Mouse (Mus musculus) CH12.LX (cell line): ENCODE results near the gene Fam198a. TPM values are rescaled to one million over a fixed set of nuclear protein-coding genes. Genes with fewer than 3 reads are reported as not detected.

Experiments used
- DNase-seq: peaks from one replicate; pipeline ENCODE4 v3.0.0-alpha.2; 2013; ENCODE audit errors: extremely low read depth
- H3K27ac ChIP-seq: 2 replicates; pipeline ENCODE4 v1.5.1; 2012; ENCODE audit warnings: low read depth, mild to moderate bottlenecking, control low read depth, moderate library complexity; ENCODE audit not compliant: insufficient read depth
- H3K27me3 ChIP-seq: replicated peaks from 2 replicates; pipeline ENCODE3; 2012; ENCODE audit warnings: inconsistent platforms
- H3K36me3 ChIP-seq, 2 experiments: replicated peaks in 1 of 2; 2 replicates each; pipeline versions ENCODE3 to v1.6.1; 2012; ENCODE audit warnings: inconsistent platforms in 1 of 2, low read length in 1 of 2, mild to moderate bottlenecking in 1 of 2, mixed read lengths in 1 of 2, moderate library complexity in 1 of 2; ENCODE audit not compliant: control insufficient read depth in 1 of 2, insufficient read depth in 1 of 2
- H3K4me1 ChIP-seq, 2 experiments: 2 replicates each; pipeline ENCODE4 v1.6.1; 2012; ENCODE audit warnings: inconsistent platforms in 1 of 2, moderate library complexity in 1 of 2; ENCODE audit not compliant: insufficient read depth in 2 of 2, control insufficient read depth in 1 of 2
- H3K4me2 ChIP-seq: 2 replicates; pipeline ENCODE4 v1.6.1; 2012; ENCODE audit warnings: low read depth, mild to moderate bottlenecking, control low read depth; ENCODE audit not compliant: poor library complexity, insufficient read depth, severe bottlenecking
- H3K4me3 ChIP-seq, 3 experiments: fragments of 150-350 bp in 1 of 3; sonication (generic) in 1 of 3; replicated peaks in 1 of 3; 2 replicates each; pipeline versions ENCODE3 to v1.5.1; 2011 to 2012; ENCODE audit warnings: low read depth in 2 of 3, low read length in 2 of 3, mild to moderate bottlenecking in 2 of 3, moderate library complexity in 2 of 3, control low read depth in 1 of 3, improper control_type of control experiment in 1 of 3, inconsistent platforms in 1 of 3, mixed read lengths in 1 of 3; ENCODE audit not compliant: poor library complexity in 1 of 3
- H3K79me2 ChIP-seq: replicated peaks from 2 replicates; pipeline ENCODE4 v1.6.1; 2012; ENCODE audit warnings: mild to moderate bottlenecking, moderate library complexity; ENCODE audit not compliant: control insufficient read depth, poor library complexity, insufficient read depth, severe bottlenecking; ENCODE audit errors: extremely low read depth
- H3K9ac ChIP-seq: 2 replicates; pipeline ENCODE4 v1.6.1; 2012; ENCODE audit warnings: low read depth, mild to moderate bottlenecking, control low read depth, moderate library complexity; ENCODE audit not compliant: insufficient read depth
- H3K9me3 ChIP-seq: replicated peaks from 2 replicates; pipeline ENCODE3; 2012; ENCODE audit warnings: low read length, inconsistent platforms, mixed read lengths
- BHLHE40 ChIP-seq: IDR thresholded peaks from 2 replicates; pipeline ENCODE4 v1.6.1; 2011; ENCODE audit warnings: mild to moderate bottlenecking, low read depth, low read length, improper control_type of control experiment
- CHD1 ChIP-seq: IDR thresholded peaks from 2 replicates; pipeline ENCODE4 v1.6.1; 2012; ENCODE audit warnings: low read depth, low read length, improper control_type of control experiment, inconsistent platforms
- CTCF ChIP-seq, 2 experiments: IDR thresholded peaks in 1 of 2; conservative IDR thresholded peaks in 1 of 2; 2 replicates each; pipeline ENCODE4 v1.5.1; 2011 to 2012; ENCODE audit warnings: low read depth in 2 of 2, low read length in 2 of 2, improper control_type of control experiment in 1 of 2, inconsistent platforms in 1 of 2, mild to moderate bottlenecking in 1 of 2, moderate library complexity in 1 of 2
- ELF1 ChIP-seq: IDR thresholded peaks from 2 replicates; pipeline ENCODE4 v1.6.1; 2014; ENCODE audit warnings: low read depth, mild to moderate bottlenecking, inconsistent platforms, low read length, improper control_type of control experiment
- EP300 ChIP-seq: IDR thresholded peaks from 2 replicates; pipeline ENCODE4 v1.6.1; 2011; ENCODE audit warnings: low read length, improper control_type of control experiment
- GABPA ChIP-seq: IDR thresholded peaks from 2 replicates; pipeline ENCODE4 v1.6.1; 2012; ENCODE audit warnings: low read depth, low read length, improper control_type of control experiment, inconsistent platforms; ENCODE audit not compliant: insufficient replicate concordance
- HCFC1 ChIP-seq: IDR thresholded peaks from 2 replicates; pipeline ENCODE4 v1.6.1; 2012; ENCODE audit warnings: low read depth, mild to moderate bottlenecking, inconsistent platforms, low read length, improper control_type of control experiment
- IRF4 ChIP-seq: IDR thresholded peaks from 2 replicates; pipeline ENCODE4 v1.6.1; 2014; ENCODE audit warnings: low read depth, mild to moderate bottlenecking, inconsistent platforms, low read length, improper control_type of control experiment
- MAFK ChIP-seq: IDR thresholded peaks from 2 replicates; pipeline ENCODE4 v1.6.1; 2011; ENCODE audit warnings: low read length, improper control_type of control experiment; ENCODE audit not compliant: insufficient replicate concordance
- MAX ChIP-seq: IDR thresholded peaks from 2 replicates; pipeline ENCODE4 v1.6.1; 2011; ENCODE audit warnings: low read length, improper control_type of control experiment
- MAZ ChIP-seq: IDR thresholded peaks from 2 replicates; pipeline ENCODE4 v1.6.1; 2012; ENCODE audit warnings: low read depth, mild to moderate bottlenecking, inconsistent platforms, low read length, improper control_type of control experiment, moderate library complexity
- MXI1 ChIP-seq: IDR thresholded peaks from 2 replicates; pipeline ENCODE4 v1.6.1; 2011; ENCODE audit warnings: mild to moderate bottlenecking, low read depth, low read length, improper control_type of control experiment
- MYC ChIP-seq: IDR thresholded peaks from 2 replicates; pipeline ENCODE4 v1.6.1; 2011; ENCODE audit warnings: low read depth, mild to moderate bottlenecking, improper control_type of control experiment, low read length
- NELFE ChIP-seq: IDR thresholded peaks from 2 replicates; pipeline ENCODE4 v1.6.1; 2011; ENCODE audit warnings: low read depth, low read length, improper control_type of control experiment
- NRF1 ChIP-seq: IDR thresholded peaks from 2 replicates; pipeline ENCODE4 v1.6.1; 2014; ENCODE audit warnings: low read depth, mild to moderate bottlenecking, inconsistent platforms, low read length, improper control_type of control experiment, moderate library complexity
- POLR2A ChIP-seq: IDR thresholded peaks from 2 replicates; pipeline ENCODE4 v1.6.1; 2011; ENCODE audit warnings: low read depth, mild to moderate bottlenecking, improper control_type of control experiment, low read length
- POLR2AphosphoS2 ChIP-seq: IDR thresholded peaks from 2 replicates; pipeline ENCODE4 v1.6.1; 2011; ENCODE audit warnings: low read depth, low read length, improper control_type of control experiment
- RAD21 ChIP-seq: IDR thresholded peaks from 2 replicates; pipeline ENCODE4 v1.6.1; 2011; ENCODE audit warnings: low read depth, mild to moderate bottlenecking, low read length, improper control_type of control experiment, moderate library complexity
- SIN3A ChIP-seq: IDR thresholded peaks from 2 replicates; pipeline ENCODE4 v1.6.1; 2012; ENCODE audit warnings: low read length, improper control_type of control experiment, inconsistent platforms
- SMC3 ChIP-seq: IDR thresholded peaks from 2 replicates; pipeline ENCODE4 v1.6.1; 2011; ENCODE audit warnings: low read depth, low read length, improper control_type of control experiment
- TBP ChIP-seq: conservative IDR thresholded peaks from 2 replicates; pipeline ENCODE4 v1.6.1; 2011; ENCODE audit warnings: low read depth, low read length, improper control_type of control experiment
- TCF12 ChIP-seq: IDR thresholded peaks from 2 replicates; pipeline ENCODE4 v1.6.1; 2014; ENCODE audit warnings: low read depth, mild to moderate bottlenecking, inconsistent platforms, low read length, improper control_type of control experiment
- ZC3H11A ChIP-seq: IDR thresholded peaks from 2 replicates; pipeline ENCODE4 v1.6.1; 2012; ENCODE audit warnings: low read depth, mild to moderate bottlenecking, inconsistent platforms, low read length, improper control_type of control experiment
- ZMIZ1 ChIP-seq: IDR thresholded peaks from 2 replicates; pipeline ENCODE4 v1.6.1; 2012; ENCODE audit warnings: low read depth, mild to moderate bottlenecking, inconsistent platforms, low read length, improper control_type of control experiment
- ZNF384 ChIP-seq: IDR thresholded peaks from 2 replicates; pipeline ENCODE4 v1.6.1; 2012; ENCODE audit warnings: low read depth, low read length, improper control_type of control experiment, inconsistent platforms
- dilution Hi-C: fragments of 300-500 bp; cut with MboI; formaldehyde crosslinking; loops from 2 replicates; pipeline ENCODE4 v1.14.3; 2020; ENCODE audit warnings: low sequenced_read_pairs; ENCODE audit not compliant: extremely low pct_unique_long_range_greater_than_20kb, extremely low pct_ligation_motif_present
- in situ Hi-C: fragments of 300-500 bp; cut with MboI; formaldehyde crosslinking; loops from 3 replicates; pipeline ENCODE4 v1.14.3; 2019; ENCODE audit warnings: low sequenced_read_pairs, low pct_ligation_motif_present, low pct_unique_long_range_greater_than_20kb, mixed read lengths
- polyA plus RNA-seq: library from polyadenylated mRNA; unstranded; fragments of >175 nt; gene quantifications from 2 replicates; pipeline ENCODE4 v1.2.1, GENCODE M21; 2012; ENCODE audit warnings: low read depth; ENCODE audit not compliant: insufficient read length
- total RNA-seq, 2 experiments: library from RNA; depleted of rRNA; stranded (reverse); fragments of 300-350 nt in 1 of 2; fragments of >200 nt in 1 of 2; gene quantifications; 2 replicates each; pipeline ENCODE4 v1.2.3; 2012 to 2014

The Fam198a gene
- total and polyA plus RNA-seq, 3 experiments, result 0.40 to 0.93 (median 0.59) TPM

- peaks cover 11 to 42% of the 10 kb centered on the region in 2 experiments for H3K4me1 ChIP-seq
- H3K4me3 ChIP-seq, result peak overlapping the region; percentile 66 to 97 (median 87)
- dilution Hi-C loops (no loop called here), in situ Hi-C loops (loop anchor here (5.0 kb wide), 1 partner anchor 35 kb away; no protein-coding TSS in a partner anchor)
- TF ChIP-seq SIN3A (peak; percentile 26; the same call in 1 of the 2 replicates), TCF12 (peak; percentile 10; the same call in 1 of the 2 replicates), NRF1 (no peak; the same call in 1 of the 2 replicates)
- no peak overlapping the region for H3K27ac ChIP-seq
- DNase-seq, result no peak
- peaks cover 16 to 27% of the 10 kb centered on the region in 2 experiments for H3K36me3 ChIP-seq
- H3K27me3 ChIP-seq, result peaks cover 42% of the 10 kb centered on the region
- peak overlapping the region; percentile 73 for H3K4me2 ChIP-seq
- H3K9me3 ChIP-seq, result peaks cover 5% of the 10 kb centered on the region
- peaks cover 13% of the 10 kb centered on the region for H3K79me2 ChIP-seq
- peak overlapping the region; percentile 89 for H3K9ac ChIP-seq
Observed at GRCm38 (mm10) chr9:121937451-121937864, 13.3 kb upstream of the Fam198a start.

GRCm38 (mm10) chr9:121937944-121938355 is 12.8 kb upstream of the Fam198a start:
- H3K27ac ChIP-seq, result peak overlapping the region; percentile 50; the same call in 1 of the 2 replicates
- TF ChIP-seq MAFK, result no peak
- peak; percentile 80 for TF ChIP-seq HCFC1
- TF ChIP-seq SIN3A, result peak; percentile 61; the same call in 1 of the 2 replicates
- peak; percentile 80 for TF ChIP-seq TCF12
- peak; percentile 98 for TF ChIP-seq POLR2A
- TF ChIP-seq CTCF (conservative IDR thresholded peaks at IDR 0.05 in 1 of 2, IDR thresholded peaks at IDR 0.05 in 1 of 2; ENCODE audit: low read depth in 2 of 2, low read length in 2 of 2), result peak in 1 of 2 experiments; percentile 42; a peak in 2 of 4 replicates
- TF ChIP-seq MAZ, result 0 out of 2 replicates have a peak, but pooled peaks have one; percentile 34
- TF ChIP-seq IRF4, result 0 out of 2 replicates have a peak, but pooled peaks have one; percentile 35
- TF ChIP-seq ZC3H11A, result no peak
- peak; percentile 95 for TF ChIP-seq ZMIZ1
- peak; percentile 97 for TF ChIP-seq TBP
- no peak for TF ChIP-seq MXI1
- peak; percentile 57; the same call in 1 of the 2 replicates for TF ChIP-seq MAX
- TF ChIP-seq RAD21, result no peak
- TF ChIP-seq ZNF384, result no peak
- TF ChIP-seq BHLHE40, result no peak
- no peak for TF ChIP-seq EP300
- 0 out of 2 replicates have a peak, but pooled peaks have one; percentile 24 for TF ChIP-seq ELF1
- TF ChIP-seq CHD1, result no peak
- TF ChIP-seq NELFE, result peak; percentile 97
- TF ChIP-seq GABPA, result no peak
- TF ChIP-seq POLR2AphosphoS2, result peak; percentile 91
- TF ChIP-seq MYC, result peak; percentile 33
- TF ChIP-seq SMC3, result peak; percentile 7; the same call in 1 of the 2 replicates
- TF ChIP-seq, all 38 proteins: peak for 15

More at GRCm38 (mm10) chr9:121937944-121938355, 12.8 kb upstream of the Fam198a start:
- Histone ChIP-seq H3K36me3 (peaks cover 16 to 30% of the 10 kb centered on the region in 2 experiments), H3K4me1 (peaks cover 14 to 47% of the 10 kb centered on the region in 2 experiments), H3K79me2 (peaks cover 13% of the 10 kb centered on the region), H3K4me2 (peak overlapping the region; percentile 73), H3K9ac (peak overlapping the region; percentile 89), H3K27me3 (peaks cover 37% of the 10 kb centered on the region), H3K4me3 (peak overlapping the region; percentile 66 to 97 (median 87)), H3K9me3 (no peaks in the 10 kb centered on the region)
- dilution Hi-C loops (no loop called here), in situ Hi-C loops (loop anchor here (5.0 kb wide), 1 partner anchor 36 kb away; no protein-coding TSS in a partner anchor)
- peak; percentile 87 for DNase-seq
